Mouse (Mus musculus) urinary bladder, adult 18-20 months (tissue): Measurements from ENCODE around the gene Uchl3.

Source experiments
- DNase-seq, 2 experiments: peaks; one replicate each; pipeline ENCODE4 v3.0.0; 2022; ENCODE audit warnings: low spot score in 2 of 2, mixed read lengths in 2 of 2

Gene Uchl3

DNA sequence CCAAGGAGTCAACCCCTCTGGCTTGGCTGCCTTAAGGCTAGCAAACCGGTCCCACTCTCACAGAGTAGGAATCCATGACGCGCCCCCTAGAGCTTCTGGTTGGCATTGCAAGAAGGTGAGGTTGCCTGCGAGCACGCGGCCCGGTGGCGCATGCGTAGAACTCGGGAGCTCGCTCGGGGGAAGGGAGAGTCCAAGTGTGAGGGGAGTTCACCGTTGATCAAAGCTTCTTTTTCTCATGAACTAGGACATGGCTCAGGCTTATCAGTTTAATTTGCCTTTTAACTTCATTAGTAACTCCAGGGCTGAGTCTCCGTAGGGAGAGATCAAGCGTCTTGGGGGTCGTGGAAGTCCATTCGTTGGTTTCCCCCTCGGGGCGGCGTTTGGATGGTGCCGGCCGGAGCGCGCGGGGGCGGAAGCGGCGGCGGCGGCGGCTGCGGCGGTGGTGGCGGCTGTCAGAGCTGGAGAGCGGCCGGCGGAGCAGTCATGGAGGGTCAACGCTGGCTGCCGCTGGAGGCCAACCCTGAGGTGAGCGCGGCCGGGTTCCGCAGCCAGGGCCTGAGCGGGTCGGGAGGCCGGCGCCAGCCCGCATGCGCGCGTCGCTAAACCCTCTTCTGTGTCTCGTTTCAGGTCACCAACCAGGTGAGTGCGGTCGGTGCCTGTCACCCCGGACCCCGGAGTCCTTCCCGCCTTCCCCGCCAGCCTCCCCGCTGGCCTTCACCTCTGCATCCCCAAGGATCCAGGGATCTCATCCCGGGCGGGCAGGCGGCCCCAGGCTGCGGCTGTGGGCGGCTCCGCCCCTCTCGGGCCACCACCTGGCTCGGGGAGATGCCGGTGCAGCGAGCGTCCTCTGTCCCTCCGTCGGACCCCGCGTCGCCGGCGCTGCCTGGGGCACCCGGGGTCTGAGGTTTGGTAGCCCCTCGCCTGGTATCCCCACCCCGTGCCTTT lies at the start of gene Uchl3:
Uchl3 (plus strand) TSS at position 387 of the 945 bp plus-strand sequence.
- DNase-seq: peak; percentile 90 to 96

DNA sequence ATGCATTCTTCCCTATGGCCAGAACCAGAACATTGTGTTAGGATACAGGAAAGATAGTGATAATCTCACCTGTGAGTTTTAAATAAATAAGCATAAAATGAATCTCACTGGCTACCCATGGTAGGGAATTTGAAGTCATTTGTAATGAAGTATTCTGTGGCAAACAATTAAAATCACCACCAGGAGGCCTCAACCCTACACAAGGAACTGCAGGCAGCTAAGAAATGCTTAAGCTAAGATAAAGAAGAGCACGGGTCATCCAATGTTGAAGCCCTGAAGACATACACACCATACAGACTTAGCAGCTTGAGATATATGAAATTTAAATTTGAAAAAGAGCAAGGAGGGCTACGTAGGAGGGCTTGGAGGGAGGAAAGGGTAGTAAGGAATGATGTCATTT lies 47.9 kb upstream of the Uchl3 start:
- DNase-seq: no peak

DNA sequence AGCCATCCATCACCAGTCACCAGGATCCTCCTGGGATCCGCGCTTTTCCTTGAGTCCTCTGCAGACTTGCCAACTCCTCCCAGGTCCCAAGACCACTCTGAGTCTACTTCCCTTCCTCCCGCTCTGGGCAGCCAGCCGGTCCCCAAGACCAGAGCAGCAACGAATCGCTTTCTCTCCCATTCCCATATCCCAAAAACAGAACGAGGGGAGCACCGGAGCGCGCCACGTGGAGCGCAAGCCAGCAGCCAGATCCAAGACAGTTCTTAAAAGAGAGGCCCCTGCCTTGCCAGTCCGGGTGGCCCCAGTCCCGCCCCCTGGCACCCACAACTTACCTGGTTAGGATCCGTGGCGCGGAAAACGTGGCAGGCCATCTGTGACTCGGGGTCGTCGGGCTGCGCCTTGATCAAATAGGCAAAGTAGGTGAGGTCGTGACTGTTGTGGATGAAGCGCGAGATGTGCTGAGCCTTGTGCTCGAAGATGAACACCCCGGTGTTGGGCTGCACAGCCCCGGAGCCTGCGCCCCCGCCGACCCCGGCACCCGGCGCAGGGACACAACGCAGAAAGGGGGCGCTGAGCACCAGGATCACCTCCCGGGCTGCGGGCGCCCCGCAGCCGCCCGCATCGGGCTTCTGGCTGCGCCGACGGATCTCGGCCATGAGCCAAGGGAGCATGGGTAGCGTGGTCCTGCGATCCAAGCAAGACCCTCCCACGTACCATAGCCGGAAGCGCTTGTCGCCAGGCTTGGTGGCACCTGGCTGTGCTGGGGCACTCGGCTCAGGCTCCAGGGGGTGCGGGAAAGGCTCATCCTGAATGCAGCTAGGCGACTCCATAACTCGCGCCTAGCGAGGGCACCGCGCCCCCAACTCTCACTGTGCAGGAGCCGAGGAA lies 45.9 kb upstream of the Uchl3 start:
- DNase-seq: peak in 1 of 2 experiments; percentile 41

DNA sequence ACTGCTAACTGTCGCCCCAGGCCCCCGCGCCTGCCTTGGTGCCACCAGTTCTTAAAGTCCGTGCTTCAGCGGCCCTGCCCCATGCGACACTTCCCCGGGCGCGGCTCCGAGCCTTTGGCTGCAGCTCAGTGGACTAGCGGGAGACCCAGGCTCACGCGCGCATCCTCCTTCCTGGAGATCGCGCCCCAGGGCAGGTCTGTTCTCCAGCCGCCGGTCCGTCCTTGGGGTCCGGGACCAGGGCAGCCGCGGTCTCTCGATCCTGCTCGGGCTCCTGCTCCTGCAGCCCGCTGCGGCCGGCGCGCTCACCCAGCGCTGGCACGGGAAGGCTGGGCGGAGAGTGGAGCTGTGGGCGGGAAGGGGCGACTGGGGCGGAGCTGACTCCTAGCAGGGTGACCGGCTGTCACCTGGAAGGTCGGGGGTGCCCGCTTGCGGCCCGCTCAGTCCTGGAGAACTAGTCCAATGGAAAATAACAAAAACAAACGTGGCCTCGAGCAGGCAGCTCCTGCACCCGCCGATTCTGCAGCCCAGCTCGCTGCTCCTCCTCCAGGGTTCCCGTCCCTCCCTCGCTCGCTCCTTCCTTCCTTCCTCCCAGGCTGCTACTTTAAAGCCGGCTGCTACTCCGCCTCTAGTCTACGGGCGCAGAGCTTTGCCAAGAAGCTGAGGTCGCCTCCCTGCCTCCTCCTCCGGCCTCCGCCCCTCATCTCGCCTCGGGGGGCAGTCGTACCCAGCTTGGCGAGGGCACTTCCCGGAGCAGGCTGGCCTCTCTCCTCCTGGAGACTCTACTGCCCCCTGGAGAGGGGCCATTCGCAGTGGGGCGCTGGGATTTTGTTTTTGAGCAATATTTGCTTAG lies 45.0 kb upstream of the Uchl3 start, which contains the start of gene Tbc1d4:
Tbc1d4 (minus strand) TSS at position 673 of the 850 bp plus-strand sequence.
- peak; percentile 71 to 88 for DNase-seq

DNA sequence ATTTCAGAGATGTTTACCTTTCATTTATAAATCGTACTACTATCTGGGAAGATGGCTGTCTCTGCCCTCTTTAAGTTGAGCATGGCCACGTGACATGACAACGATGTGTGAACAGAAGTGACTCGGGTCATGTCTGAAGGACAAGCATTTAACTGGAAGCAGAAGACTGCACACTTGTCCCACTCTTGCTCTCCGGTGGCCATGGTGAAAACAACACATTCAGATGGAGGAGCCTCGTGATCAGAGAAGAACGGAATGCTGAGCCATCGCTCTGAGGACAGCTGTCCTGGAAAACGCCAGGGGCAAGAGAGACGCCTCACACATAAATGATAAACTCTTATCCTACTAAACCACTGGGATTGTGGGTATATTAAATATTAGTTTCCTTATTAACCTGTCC lies 43.1 kb upstream of the Uchl3 start:
- no peak for DNase-seq

DNA sequence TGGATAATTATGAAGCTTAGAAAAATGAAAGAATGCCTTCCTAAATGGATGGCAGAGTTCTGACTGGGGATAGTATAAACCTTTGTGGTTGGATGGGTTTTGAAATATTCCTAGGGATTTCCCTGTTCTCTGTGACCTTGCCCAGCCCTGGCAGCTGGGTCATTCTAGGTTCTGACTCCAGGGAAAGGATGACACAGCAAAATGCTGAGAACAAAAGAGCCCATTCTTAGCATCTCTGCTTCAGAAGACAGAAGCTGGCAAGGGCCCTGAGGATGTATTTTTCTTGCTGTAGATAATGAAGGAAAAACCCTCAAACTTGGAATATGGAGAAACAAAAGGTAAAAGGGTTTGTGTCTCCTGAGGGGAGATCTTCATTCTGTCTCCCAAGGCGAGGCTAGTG lies 40.6 kb upstream of the Uchl3 start:
- DNase-seq: no peak

DNA sequence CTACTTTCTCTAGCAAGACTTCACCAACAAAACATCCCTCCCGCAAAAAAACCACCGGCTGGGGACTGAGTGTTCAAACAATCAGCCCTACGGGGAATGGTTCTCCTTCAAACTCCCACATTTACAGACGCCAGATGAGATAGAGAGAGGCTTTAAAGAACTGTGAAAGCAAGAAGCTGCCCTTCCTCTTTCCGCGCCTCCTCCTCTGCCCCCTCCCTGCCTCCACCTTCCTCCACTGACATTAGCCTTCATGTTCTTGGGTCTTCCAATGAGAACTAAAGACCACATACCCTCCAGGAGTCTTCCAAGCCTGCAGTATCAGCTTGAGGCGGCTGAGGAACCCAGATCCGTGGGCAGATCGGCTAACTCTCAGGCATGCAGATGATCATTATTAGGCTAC lies 37.6 kb upstream of the Uchl3 start:
- no peak for DNase-seq

DNA sequence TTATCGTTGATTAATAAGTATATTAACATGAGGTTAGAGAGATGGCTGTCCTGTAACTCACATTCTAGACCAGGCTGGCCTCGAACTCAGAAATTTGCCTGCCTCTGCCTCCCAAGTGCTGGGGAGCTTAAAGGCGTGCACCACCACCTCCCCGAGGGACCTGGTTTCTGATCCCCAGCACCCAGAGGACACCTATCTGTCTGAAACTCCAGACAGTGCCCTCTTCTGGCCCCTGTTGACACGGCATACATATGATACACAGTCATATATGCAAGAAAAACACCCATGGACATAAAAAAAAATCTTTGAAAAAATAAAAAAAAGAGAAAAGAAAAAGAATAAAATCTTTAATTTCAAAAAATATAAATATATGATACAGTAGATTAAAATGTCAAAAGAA lies 36.1 kb upstream of the Uchl3 start:
- DNase-seq: no peak

DNA sequence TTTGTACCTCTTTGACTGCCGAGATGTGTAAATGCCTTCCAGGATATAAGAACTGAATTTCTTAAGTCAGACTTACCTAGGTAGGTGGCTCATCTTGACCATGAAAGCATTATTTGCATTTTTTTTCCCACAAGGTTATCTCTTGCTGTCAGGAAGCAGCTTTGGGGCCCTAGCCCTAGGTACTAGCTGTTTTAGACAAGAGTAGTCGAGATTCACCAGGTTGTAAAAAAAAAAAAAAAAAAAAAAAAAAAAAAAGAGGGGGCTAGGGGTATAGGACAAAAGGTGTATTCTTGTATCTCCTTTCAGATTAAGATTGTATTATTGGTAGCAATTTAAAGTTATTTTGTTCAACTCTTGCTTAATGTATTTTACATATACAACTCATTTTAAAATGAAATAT lies 23.2 kb upstream of the Uchl3 start:
- DNase-seq: no peak

DNA sequence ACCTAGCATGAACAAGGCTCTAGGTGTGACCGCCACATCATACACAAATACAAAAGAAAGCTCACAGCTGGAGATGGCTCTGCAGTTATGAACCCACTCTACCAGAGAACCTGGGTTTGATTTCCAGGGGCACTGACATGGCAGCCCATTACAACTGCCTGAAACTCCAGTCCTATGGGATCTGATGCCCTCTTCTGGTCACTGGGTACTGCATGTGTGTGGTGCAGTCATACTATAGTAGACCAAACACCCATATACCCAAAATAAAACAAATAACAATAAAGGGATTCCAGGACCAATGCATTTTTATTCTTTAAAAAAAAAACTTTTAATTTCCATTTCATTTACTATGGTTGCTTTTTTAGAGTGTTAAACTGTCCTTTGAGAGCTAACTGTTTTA lies 18.0 kb upstream of the Uchl3 start:
- DNase-seq: no peak

DNA sequence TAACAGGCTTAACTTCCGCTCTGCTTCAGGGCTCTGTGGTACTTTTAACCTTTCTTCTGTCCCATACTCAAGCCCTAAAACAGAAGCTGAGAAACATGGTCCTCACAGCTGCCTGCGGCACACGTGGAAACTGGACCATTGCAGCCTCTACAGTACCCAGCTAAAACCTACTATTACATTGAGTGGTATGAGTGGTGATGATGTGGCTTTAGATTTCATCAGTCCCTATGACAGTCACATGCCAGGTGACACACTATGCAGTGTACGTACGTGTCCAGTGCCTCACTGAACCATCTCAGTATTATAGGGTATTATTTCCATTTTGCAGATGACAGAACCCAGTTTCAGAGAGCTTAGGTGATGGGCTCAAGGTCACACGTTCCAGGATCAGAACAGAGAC lies 16.4 kb upstream of the Uchl3 start:
- no peak for DNase-seq

DNA sequence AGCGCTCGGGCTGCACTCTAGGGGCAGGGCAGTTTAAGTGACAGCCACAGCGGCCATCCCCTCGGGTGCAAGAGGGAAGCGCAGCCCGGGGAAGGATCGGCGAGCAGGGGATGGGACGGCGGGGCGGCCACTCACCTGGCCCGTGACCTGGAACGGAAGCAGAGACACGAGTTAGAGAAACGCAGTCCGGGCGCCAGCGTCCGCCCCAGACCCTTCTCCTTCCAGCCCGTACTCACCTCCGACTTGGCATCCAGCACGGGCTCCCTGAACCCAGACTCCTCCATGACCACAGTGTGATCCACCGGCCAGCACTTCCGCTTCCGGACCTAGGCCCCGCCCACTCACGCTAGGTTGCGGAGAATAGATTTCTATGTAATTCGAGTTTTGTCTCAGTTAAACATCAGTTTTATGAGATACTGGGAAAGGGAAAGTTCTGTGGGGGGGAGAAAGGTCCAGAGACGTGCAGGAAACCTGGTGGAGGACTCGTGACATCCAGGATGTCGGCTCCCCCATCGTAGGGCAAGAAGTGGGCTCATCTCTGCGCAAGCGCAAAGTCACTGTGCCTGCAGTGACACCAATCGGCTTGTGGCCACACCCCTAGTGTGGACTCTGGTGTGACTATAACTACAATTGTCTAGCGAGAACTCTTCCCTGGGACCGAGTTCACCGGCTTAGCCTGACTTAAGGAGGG lies 13.5 kb upstream of the Uchl3 start, which contains the start of gene Commd6:
Commd6 (minus strand) TSS at position 534 of the 691 bp plus-strand sequence.
- DNase-seq: peak; percentile 85 to 90

DNA sequence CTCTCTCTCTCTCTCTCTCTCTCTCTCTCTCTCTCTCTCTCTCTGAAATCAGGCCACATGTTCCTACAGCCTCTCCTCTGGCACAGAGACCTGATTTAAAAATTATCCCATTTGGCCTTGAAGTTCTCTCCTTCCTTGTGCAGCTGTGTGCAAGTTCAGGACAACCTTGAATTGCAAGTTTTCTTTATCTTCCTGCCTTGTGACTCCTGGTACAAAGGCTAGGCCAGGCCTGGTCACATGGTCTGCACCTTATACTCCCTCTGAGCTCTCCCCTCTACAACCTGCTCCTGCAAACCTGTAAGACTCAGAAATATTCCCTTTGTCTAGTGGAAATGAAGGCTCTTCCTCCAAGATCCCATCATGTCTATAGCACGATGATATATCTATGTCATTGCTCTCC lies 8.8 kb upstream of the Uchl3 start:
- DNase-seq: no peak

DNA sequence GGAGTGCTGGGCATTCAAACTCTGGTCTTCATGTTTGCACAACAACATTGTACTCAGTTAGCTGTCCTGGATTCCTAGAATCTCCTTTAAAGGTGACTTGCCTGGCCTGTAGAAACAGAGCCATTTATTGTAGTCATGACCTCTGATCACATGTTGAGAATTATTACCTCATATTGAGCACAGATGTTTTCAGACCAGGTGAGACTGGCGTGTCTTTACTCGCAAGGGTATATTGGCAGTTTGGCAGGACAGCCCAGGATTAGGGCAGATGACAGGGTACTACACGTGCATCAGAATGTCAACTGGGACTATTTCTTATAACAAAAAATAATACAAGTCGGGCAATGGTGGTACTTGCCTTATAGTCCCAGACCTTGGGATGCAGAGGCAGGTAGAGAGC lies 3.2 kb upstream of the Uchl3 start:
- DNase-seq: no peak

DNA sequence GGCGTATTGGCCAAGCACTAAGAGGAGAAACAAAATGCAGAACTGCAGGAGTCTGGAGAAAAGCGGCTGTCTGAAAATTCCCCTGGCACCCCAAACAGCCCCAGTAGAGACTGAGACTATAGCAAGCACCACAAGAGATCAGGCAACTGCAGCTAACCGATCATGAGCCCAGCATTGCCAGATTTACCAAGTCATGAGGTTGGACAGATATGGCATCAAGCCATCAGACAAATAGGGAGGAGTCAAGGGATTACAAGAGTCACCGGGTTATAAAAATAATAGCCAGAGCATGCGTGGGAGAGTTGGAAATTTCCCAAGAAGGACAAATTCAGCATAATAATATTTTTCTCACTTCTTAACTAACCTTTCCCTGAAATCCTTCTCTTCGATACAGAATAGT lies 1.2 kb upstream of the Uchl3 start:
- DNase-seq: no peak

DNA sequence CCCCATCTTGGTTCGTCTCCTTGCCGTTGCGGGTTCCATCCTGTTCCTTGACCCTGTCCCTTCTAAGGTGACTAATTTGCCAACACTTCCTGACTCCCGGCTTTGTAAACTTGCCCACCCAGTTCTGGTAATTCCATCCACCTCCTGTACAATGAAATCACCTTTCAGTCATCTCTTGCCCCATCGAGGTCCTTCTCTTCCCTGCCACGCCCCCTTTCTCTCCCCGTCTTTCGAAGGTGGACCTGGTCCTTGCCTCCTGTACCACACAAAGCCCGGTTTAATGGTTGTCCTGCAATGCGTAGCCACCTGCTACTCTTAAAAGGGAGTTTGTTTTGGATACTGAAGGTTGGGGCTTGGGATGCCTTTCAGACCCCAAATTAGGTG lies 751 bp downstream of the Uchl3 start:
- DNase-seq: no peak

DNA sequence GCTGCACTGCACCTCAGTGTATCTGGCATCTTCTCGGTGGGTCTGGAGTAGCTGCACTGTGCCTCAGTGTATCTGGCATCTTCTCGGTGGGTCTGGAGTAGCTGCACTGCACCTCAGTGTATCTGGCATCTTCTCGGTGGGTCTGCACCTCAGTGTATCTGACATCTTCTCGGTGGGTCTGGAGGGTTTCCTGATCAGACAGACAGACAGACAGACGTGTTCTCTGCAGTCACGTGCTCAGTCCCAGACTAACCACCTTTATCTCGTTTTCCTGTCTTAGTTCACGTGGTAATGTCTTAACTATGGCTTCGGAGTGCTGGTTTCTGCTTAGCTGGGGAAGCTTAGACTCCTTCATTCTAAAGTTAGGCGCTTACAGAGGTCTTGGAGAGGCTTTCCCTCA lies 2.5 kb downstream of the Uchl3 start:
- no peak for DNase-seq

DNA sequence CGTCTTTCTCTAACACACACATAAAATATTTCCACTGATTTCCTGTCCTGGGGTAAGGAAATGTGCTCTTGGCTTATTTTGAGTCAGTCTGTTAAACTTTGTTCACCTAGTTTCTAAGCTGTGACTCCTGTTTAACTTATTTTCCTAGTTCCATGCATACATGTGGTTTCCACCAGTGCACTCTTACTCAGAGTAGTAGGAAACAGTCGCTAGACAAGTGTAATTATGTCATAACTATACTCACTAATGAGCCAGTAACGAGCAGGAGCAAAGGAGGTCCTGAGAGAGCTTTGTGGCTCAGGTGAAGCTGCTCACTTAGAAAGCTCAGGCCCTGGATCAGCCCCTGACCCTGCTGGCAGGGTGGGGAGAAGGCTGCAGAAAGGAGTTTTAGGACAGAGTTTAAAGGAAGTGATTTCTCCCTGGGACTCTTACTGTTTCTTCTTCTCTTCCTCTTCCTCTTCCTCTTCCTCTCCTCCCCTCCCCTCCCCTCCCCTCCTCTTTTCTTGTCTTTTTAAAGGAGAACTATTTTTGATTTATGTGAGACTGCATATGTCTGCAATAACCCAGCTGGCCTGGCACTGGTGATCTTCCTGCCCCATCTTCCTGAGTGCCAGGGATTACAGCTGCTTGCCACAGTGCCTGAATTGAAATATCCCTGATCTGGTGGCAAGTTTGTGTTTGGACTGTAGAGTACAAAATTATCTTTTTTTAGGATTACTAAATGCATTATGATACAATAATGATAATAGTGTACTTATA lies 8.1 kb downstream of the Uchl3 start:
- no peak for DNase-seq

DNA sequence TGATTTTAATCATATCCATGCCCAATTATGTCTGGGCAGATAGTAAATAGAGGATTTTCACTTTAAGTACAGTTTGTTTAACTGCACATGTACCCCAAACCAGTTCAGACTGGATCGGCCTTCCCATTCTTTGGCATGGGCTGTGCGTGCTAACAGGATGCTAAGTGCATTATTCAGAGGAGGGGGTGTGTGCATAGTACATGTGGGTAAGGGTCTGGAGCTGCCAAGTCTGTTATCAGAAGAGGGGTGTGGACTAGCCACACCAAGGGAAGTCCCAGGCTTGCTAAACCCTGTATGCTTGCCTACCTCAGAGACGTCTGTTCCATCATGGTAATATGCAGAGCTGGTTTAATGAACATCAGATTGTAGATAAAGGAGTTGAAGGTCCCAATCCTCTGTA lies 10.5 kb downstream of the Uchl3 start:
- DNase-seq: no peak

DNA sequence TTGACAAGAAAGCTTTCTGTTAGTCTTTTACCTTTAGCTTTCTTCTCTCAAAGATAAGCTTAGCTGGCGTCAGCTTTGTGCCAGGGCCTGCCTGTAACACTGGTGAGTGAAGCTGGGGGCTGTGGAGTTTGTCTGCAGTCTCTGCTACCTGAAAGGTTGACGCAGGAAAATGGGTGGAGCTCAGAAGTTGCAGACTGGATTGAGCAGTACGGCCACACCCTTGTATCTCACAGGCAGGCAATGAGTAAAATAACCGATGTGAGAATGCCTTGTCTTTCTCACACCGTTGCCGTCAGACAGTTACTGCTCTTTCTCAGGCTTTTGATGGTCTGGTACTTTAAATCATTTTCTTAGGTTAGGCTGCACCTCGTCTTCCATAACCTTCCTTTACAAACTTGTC lies 12.3 kb downstream of the Uchl3 start:
- DNase-seq: no peak
